Mouse (Mus musculus) embryonic facial prominence, embryonic 11.5 days (tissue): ENCODE results near the gene N4bp3. TPM values are rescaled to one million over a fixed set of nuclear protein-coding genes. Genes with fewer than 3 reads are reported as not detected.
"Not testable (repeated sequence)": the region's sequence is repeated elsewhere in the genome, so short reads cannot be mapped to it uniquely, and the experiment has no call there.

ENCODE experiments used
- ATAC-seq: fragments of 200-750 bp; cut with Nextera tagmentation; replicated peaks from 2 replicates; pipeline ENCODE4 v1.8.0; 2017; ENCODE audit warnings: low read depth; ENCODE audit not compliant: insufficient number of reproducible peaks, low FRiP score, low TSS enrichment
- DNase-seq: peaks from one replicate; pipeline ENCODE4 v3.0.0-alpha.2; 2015; ENCODE audit warnings: low spot score
- H3K27ac ChIP-seq: fragments of 300-500 bp; sonication (generic); replicated peaks from 2 replicates; pipeline ENCODE4 v1.5.1; 2014; ENCODE audit warnings: mild to moderate bottlenecking, low read depth, low read length, control low read depth
- H3K27me3 ChIP-seq: fragments of 300-500 bp; sonication (generic); 2 replicates; pipeline ENCODE4 v1.6.1; 2014; ENCODE audit warnings: mild to moderate bottlenecking, low read length, moderate library complexity, mixed read lengths; ENCODE audit not compliant: control insufficient read depth, insufficient read depth
- H3K36me3 ChIP-seq: fragments of 300-500 bp; sonication (generic); replicated peaks from 2 replicates; pipeline ENCODE4 v1.6.1; 2014; ENCODE audit warnings: low read depth, mild to moderate bottlenecking, low read length, moderate library complexity, mixed read lengths; ENCODE audit not compliant: control insufficient read depth, insufficient read depth
- H3K4me1 ChIP-seq: fragments of 300-500 bp; sonication (generic); 2 replicates; pipeline ENCODE4 v1.6.1; 2014; ENCODE audit warnings: low read length, mixed read lengths; ENCODE audit not compliant: control insufficient read depth, insufficient read depth
- H3K4me2 ChIP-seq: fragments of 300-500 bp; sonication (generic); 2 replicates; pipeline ENCODE4 v1.6.1; 2014; ENCODE audit warnings: low read depth, mild to moderate bottlenecking, control low read depth, low read length, moderate library complexity
- H3K4me3 ChIP-seq: fragments of 300-500 bp; sonication (generic); 2 replicates; pipeline ENCODE4 v1.5.1; 2014; ENCODE audit warnings: low read depth, low read length, control low read depth
- H3K9ac ChIP-seq: fragments of 300-500 bp; sonication (generic); replicated peaks from 2 replicates; pipeline ENCODE4 v1.6.1; 2014; ENCODE audit warnings: mild to moderate bottlenecking, control low read depth, low read length
- H3K9me3 ChIP-seq: fragments of 300-500 bp; sonication (generic); replicated peaks from 2 replicates; pipeline ENCODE4 v1.6.1; 2016; ENCODE audit warnings: mild to moderate bottlenecking, low read length, inconsistent platforms, mixed read lengths; ENCODE audit not compliant: control insufficient read depth
- WGBS: fragments of 180-500 bp; shearing (Covaris S2); extraction: QIAGEN DNeasy Blood & Tissue Kit; methylation state at CpG from one replicate; pipeline ENCODE4 v1.1.7; 2014; 5-methylcytosine and 5-hydroxymethylcytosine counted together
- polyA plus RNA-seq: library from polyadenylated mRNA; unstranded; fragments of >200 nt; fragmentation: Nextera tagmentation; extraction: Ambion mirVana; gene quantifications from 2 replicates; pipeline ENCODE4 v1.2.1, GENCODE M21; 2014

Gene N4bp3
- polyA plus RNA-seq, 1 experiment from 2014 or later = 7.4 TPM

DNA sequence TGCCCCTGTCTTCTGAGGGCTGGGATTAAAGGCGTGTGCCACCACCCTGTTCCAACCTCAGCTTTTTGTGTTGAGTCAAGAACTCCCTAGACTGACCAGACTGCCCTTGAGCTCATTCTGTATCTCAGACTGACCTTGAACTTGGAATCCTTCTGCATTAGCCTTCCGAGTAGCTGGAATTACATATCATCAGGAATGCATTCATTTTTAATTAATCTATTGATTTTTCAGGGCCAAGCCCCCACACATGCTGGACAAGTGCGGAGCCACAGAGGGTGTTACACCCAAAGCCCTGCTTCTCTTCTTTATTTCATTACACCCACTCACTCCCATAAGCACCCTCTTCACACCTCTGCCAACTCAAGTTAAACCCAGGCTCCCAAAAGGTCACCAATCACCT, 16.9 kb downstream of the N4bp3 start:
- DNase-seq = no peak
- ATAC-seq = no peak
- Histone ChIP-seq H3K4me2 (no peak overlapping the region), H3K36me3 (no peaks in the 10 kb centered on the region), H3K4me1 (no peaks in the 10 kb centered on the region), H3K4me3 (no peak overlapping the region), H3K27ac (no peak overlapping the region), H3K9ac (no peak overlapping the region), H3K9me3 (no peaks in the 10 kb centered on the region), H3K27me3 (no peaks in the 10 kb centered on the region)
- 86% methylated on average over 3 of the region's 3 CpGs for WGBS

DNA sequence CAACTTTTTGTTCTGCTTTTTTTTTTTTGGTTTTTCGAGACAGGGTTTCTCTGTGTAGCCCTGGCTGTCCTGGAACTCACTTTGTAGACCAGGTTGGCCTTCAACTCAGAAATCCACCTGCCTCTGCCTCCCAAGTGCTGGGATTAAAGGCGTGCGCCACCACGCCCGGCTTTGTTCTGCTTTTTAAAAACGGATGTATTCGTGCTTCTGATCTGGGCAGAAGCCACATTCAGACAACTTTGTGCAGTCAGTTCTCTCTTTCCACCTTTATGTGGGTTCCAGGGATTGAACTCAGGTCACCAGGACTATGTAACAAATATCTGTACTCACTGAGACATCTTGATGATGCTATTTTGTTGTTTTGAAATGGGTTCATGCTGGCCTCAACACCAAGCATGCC, 17.4 kb downstream of the N4bp3 start:
- H3K4me3 ChIP-seq, DNase-seq, H3K9ac ChIP-seq, H3K4me1 ChIP-seq, H3K36me3 ChIP-seq, H3K27ac ChIP-seq, ATAC-seq, H3K4me2 ChIP-seq, H3K27me3 ChIP-seq, H3K9me3 ChIP-seq: not testable (repeated sequence)
- WGBS = 94% methylated on average over 7 of the region's 7 CpGs

DNA sequence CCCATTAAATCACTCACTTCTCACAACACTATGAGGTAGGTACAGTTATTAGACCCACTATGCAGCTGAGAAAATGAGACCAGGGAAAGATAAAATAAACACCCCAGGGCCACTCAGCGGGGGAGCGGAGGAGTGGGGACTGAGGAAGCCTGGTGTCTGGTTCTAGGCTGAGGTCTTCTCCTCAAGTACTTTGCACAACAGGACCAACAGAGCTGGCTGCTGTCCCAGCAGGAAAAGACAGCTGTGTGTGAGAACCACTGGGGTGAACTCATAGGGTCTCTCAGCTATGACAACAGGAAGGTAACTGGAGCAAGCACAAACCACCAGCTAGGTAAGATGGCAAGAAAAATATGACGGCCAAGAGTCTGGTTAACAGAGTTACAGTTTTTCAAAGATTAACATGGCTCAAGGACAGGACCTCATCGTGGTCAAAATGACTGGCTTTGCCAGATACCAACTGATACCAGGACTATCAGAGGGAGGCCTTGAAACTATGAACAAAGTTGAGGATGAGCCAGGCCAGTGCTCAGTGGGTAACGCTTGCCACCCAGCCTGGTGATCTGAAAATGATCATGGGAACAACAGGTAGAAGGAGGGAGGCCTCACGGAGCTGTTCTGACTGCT, 18.4 kb downstream of the N4bp3 start:
- DNase-seq (no peak), ATAC-seq (no peak)
- H3K36me3 ChIP-seq = no peaks in the 10 kb centered on the region
- H3K9me3 ChIP-seq = no peaks in the 10 kb centered on the region
- no peak overlapping the region for H3K4me3 ChIP-seq
- no peak overlapping the region for H3K27ac ChIP-seq
- no peak overlapping the region for H3K9ac ChIP-seq
- WGBS = 90% methylated on average over 6 of the region's 6 CpGs
- no peaks in the 10 kb centered on the region for H3K27me3 ChIP-seq
- H3K4me1 ChIP-seq = no peaks in the 10 kb centered on the region
- H3K4me2 ChIP-seq = no peak overlapping the region

DNA sequence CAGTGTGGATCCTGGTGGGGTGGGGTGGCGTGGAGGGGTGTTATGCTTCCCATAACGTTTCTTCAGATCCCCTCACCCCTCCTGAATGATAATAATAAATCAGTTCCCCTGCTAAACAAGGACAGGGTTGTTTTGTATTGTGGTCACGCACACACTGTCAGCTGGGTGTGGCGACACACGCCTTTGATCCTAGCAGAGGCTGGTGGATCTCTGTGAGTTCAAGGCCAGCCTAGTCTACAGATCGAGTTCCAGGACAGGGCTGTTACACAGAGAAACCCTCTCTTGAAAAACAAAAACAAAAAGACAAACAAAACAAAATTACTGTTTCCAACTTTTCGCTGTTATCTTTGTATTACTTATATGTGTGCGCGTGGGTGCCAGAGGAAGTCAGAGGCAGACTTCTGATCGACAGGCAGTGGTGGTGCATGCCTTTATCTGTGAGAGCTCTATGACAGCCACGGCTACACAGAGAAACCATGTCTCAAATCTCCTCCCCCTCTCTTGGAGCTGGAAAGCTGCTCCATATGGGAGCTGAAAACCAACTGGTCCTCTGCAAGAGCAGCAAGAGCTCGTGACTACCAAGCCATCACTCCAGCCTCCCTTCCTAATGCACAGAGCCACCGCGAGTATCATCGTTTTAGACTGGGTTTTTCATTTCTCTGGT, 20.9 kb downstream of the N4bp3 start:
- Histone ChIP-seq H3K4me2 (no peak overlapping the region), H3K27ac (no peak overlapping the region), H3K9me3 (no peaks in the 10 kb centered on the region), H3K9ac (no peak overlapping the region), H3K4me3 (no peak overlapping the region), H3K27me3 (no peaks in the 10 kb centered on the region), H3K36me3 (peaks cover 2% of the 10 kb centered on the region; the same call in 1 of the 2 replicates), H3K4me1 (no peaks in the 10 kb centered on the region)
- DNase-seq (no peak), ATAC-seq (no peak)
- 83% methylated on average over 15 of the region's 15 CpGs for WGBS

DNA sequence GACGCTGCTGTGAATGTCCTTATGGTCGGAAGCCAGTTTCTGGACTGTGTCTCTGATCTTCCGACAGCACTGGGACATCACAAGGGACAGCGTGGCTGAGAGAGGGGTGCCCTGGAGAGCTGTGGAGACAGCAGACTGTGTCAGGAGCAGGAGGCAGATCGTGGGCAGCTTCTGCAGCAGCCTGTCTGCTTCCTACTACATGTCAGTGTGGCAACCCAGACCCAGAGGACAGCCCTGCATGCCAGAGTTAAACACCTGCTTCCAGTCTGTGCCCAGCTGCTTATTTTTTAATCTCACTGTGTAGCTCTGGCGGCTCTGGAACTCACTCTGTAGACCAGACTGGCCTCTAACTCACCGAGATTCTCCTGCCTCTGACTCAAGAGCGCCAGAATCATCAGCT, 22.7 kb downstream of the N4bp3 start:
- Histone ChIP-seq H3K36me3 (peaks cover 10% of the 10 kb centered on the region), H3K27ac (no peak overlapping the region), H3K4me1 (no peaks in the 10 kb centered on the region), H3K9ac (no peak overlapping the region), H3K4me2 (no peak overlapping the region), H3K4me3 (no peak overlapping the region), H3K27me3 (no peaks in the 10 kb centered on the region), H3K9me3 (no peaks in the 10 kb centered on the region)
- no peak for ATAC-seq
- no peak for DNase-seq
- 86% methylated on average over 8 of the region's 8 CpGs for WGBS

DNA sequence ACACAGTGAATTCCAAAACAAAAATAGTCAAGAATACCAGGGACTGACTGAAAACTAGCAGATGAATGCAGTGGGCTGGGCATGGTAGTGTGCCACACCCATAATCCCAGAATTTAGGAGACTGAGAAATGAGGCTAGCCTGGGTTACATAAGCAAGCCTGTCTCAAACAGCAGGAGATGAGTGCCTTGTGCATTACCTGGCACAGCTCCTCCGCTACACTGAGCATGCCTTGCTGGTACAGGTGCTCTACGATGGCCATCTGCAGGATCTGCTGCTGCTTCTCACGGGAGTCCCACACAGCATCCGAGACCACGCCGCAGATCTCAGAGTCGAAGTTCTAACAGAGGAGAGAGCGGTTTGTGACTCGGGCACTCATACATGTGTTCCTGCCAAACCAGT, 23.2 kb downstream of the N4bp3 start:
- H3K27me3 ChIP-seq = no peaks in the 10 kb centered on the region
- no peak for ATAC-seq
- no peak overlapping the region for H3K27ac ChIP-seq
- H3K9ac ChIP-seq = no peak overlapping the region
- H3K36me3 ChIP-seq = peaks cover 10% of the 10 kb centered on the region
- no peak overlapping the region for H3K4me3 ChIP-seq
- no peak overlapping the region for H3K4me2 ChIP-seq
- WGBS = 88% methylated on average over 9 of the region's 9 CpGs
- no peaks in the 10 kb centered on the region for H3K9me3 ChIP-seq
- H3K4me1 ChIP-seq = no peaks in the 10 kb centered on the region
- DNase-seq = no peak

DNA sequence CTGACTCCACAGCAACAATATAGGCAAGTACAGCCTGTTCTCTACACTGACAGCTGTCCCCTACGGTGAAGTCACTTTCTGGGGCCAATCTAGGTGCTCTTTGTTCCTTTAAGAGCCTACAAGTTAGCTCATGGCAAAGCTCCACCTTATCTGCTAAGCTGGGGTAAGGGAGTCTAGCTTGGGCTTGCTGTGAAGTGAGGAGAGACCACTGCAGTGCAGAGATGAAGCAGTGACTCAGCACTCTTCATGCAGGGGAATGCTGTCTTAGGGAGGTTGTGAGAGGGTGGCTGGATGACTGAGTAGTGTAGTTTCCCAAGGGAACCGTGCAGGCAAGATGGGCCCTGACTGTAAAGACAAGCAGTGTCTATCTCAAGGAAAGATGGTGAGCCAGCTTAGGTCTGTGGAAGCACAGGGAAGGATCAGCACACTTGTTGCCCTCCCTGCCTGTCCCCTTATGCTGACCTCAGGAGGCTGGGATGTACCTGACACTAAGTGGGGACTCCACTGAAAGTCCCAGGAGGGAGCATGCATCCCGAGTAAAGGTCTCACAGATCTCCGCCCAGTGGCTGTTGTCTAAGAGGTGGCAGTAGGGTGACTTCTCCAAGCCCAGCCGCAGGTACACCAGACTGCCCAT, 25.3 kb downstream of the N4bp3 start:
- DNase-seq = no peak
- ATAC-seq = no peak
- no peak overlapping the region for H3K4me3 ChIP-seq
- peaks cover 10% of the 10 kb centered on the region for H3K36me3 ChIP-seq
- H3K9me3 ChIP-seq = no peaks in the 10 kb centered on the region
- H3K4me2 ChIP-seq = no peak overlapping the region
- no peak overlapping the region for H3K27ac ChIP-seq
- 82% methylated on average over 5 of the region's 5 CpGs for WGBS
- no peak overlapping the region for H3K9ac ChIP-seq
- H3K27me3 ChIP-seq = no peaks in the 10 kb centered on the region
- no peaks in the 10 kb centered on the region for H3K4me1 ChIP-seq

DNA sequence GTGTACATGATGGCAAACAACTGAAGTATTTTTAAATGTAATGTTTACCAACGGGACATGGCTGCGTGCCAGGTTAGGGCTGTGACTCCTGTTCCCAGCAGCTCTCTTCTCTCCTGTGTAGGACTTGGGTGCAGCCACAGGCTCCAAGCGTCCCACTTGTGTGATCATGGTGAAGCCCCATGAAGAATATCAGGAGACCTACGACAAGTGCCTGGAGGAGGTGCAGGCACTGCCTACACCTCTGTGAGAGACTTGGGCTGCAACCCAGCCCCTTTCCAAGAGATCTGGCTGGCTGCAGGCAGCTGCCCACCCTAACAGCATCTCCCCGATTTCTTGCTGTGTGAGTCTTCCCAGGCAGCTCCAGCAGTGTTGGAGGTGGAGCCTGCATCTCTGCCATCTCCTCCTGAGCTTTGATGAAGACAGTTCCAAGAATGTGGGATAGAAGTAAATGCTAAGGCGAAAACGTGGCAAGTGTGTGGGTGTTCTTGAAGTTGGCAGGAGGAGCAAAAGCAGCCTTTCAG, 27.6 kb downstream of the N4bp3 start:
- H3K36me3 ChIP-seq = peaks cover 10% of the 10 kb centered on the region
- DNase-seq = no peak
- WGBS = 92% methylated on average over 7 of the region's 7 CpGs
- no peaks in the 10 kb centered on the region for H3K9me3 ChIP-seq
- H3K9ac ChIP-seq = no peak overlapping the region
- H3K27me3 ChIP-seq = no peaks in the 10 kb centered on the region
- no peak for ATAC-seq
- H3K4me1 ChIP-seq = no peaks in the 10 kb centered on the region
- H3K4me3 ChIP-seq = no peak overlapping the region
- H3K27ac ChIP-seq = no peak overlapping the region
- no peak overlapping the region for H3K4me2 ChIP-seq
